Mouse (Mus musculus): ENCODE data around the gene Arhgef12.
"Not testable (repeated sequence)": the region's sequence is repeated elsewhere in the genome, so short reads cannot be mapped to it uniquely, and the experiment has no call there.

The Arhgef12 gene

DNA sequence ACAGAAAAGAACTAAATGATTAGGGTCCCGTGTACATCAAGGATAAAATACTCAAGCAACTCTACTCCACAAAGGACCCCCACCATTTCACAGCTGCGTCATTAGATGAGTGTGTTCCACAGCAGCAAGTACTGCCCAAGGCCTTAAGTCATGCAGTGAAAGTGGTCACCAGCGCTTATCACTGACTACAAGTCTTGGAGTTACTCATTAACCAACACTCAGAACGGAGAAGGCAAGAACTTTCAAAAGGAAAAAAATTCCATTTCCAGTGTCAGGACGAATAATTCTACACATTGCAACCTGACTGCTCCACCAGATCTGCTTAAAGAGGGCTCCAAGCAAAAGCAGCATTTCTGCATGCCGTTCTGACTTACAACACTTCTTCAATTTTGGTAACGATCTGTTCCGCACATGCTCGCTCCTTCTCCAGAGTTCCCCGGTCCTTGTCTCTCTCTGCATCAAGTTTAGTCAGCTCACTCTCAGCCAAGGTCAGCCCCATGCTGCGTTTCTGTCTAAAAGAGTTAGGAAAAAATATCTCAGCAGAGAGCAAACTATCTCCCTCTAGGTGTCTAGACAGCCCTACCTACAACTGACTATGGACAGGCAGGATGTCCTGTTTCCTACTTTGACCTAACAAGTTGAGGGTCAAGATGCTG, 106.3 kb downstream of the Arhgef12 start:
- no peak for DNase-seq (ENCODE audit: low spot score in 2 of 2)

DNA sequence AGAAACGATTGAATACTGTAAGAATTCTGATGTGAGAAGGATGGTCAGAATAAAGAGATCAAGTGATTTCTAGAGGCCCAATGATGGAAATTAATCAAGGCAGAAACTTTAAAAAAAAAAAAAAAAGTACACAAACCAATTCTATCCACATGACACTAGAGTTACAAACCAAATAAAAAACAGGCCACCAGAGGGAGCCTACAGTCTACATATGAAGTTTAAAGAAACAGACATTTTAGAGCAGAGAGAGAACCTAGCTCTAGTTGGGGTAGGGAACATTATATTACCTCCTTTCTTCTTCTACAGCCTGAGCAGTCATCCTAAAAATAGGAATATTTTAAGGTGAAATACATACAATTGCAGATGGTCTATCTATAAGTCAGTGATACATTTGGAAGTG, 107.0 kb downstream of the Arhgef12 start:
- DNase-seq (ENCODE audit: low spot score in 2 of 2) = peak in 1 of 2 experiments; percentile 21

GRCm38 (mm10) chr9:42997526-42997925, 109.5 kb downstream of the Arhgef12 start:
- DNase-seq (ENCODE audit: low spot score in 2 of 2) = no peak

DNA sequence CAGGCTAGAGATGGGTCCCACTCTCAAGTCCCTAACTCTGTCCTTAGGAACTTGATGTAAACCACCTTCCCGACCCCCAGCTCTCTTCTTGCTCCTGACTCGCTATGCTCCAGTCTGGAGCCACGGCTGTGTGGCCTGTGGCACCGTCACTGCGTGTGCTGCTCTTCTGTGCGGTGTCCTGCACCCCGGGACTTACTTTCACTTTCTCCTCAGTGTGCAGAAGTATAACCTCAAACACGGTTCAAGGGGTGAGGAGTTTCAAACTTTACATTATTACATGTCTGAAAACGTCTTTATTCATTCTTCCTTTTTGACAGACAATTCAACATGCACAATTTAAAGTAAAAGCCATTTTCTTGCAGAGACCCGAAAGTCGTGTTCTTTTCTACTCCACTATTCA, 111.7 kb downstream of the Arhgef12 start:
- DNase-seq (ENCODE audit: low spot score in 2 of 2) = no peak

DNA sequence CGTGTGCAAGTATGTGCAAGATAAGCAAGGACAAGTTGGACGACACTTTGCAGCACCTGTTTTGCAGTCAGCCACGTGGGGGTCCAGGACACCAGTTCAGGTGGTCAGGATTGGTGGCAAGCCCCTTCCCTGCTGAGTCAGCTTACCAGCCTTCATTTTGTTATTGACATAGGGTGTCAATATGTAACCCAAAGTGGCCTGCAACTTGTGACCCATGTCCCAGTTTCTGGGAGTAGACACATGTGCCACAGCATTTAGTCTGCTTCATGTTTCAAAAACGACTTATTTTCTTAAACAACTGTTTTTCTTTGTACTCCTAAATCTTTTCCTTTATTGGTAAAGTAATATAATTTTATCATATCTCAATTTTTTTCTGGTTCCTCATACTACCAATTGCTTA, 112.3 kb downstream of the Arhgef12 start:
- DNase-seq (ENCODE audit: low spot score in 2 of 2) = no peak

DNA sequence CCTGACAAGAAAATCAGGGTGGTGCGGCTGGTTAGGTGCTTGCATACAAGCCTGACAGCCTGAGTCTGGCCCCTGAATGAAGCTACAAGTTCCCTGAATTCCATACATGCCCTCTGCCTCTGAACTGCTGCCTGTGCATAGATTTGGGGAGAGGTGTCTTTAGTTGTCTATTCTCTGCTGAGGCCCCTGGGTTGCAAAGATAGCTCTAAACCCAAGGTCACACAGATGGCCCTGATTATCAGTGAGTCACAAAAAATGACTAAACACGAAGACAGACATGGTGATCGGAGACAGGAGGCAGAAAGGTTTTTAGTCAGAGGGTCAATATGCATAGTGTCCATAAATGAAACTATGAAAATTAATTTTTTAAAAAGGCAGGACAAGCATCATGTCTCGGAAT, 113.4 kb downstream of the Arhgef12 start:
- no peak for DNase-seq (ENCODE audit: low spot score in 2 of 2)

DNA sequence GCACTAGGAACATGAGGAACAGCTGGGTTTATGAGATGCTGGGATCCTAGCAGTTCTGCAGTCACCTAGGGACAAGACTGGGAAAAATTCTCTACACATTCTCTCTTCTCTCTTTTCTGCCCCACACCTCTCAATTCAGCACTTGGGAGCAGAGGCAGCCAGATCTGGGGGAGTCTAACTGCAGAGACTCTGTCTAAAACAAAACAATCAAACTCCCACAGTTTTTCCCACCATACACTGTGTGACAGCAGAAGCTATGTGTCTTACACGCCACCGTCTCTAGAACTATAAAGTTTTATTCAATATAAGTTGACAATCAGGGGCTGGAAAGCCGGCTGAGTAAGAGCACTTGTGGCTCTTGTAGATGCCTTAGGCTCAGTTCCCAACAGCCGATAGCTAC, 119.1 kb downstream of the Arhgef12 start:
- no peak for DNase-seq (ENCODE audit: low spot score in 2 of 2)

DNA sequence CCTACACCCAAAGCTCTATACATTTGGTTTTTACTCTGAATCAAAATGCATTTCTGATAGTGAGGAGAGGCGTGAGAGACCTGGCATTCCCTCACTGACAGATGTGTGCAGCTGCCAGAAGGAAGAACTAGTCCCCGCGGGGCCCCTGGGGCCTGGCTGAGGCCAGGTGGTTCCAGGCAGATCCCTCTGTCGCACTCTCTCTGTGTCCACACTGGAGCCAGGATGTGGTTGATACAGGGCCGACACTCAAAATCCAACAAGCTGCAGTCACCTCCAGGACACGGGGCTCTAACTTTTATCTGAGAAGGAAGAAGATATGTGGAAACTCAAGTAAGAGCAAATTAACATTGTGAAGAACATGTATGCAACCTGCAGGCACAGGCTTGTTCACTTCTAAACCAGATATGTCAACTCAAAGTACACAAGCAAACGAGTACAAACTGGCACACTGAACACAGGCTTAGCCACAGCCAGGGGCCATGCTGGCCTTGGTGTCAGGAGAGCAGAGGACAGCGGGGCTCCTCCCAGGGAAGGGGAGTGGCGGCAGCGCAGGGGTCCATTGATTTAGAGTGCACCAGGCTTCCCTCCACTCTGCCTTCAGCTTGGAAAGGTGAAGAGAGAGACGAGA, 138.0 kb downstream of the Arhgef12 start:
- DNase-seq (ENCODE audit: low spot score in 2 of 2) = no peak

DNA sequence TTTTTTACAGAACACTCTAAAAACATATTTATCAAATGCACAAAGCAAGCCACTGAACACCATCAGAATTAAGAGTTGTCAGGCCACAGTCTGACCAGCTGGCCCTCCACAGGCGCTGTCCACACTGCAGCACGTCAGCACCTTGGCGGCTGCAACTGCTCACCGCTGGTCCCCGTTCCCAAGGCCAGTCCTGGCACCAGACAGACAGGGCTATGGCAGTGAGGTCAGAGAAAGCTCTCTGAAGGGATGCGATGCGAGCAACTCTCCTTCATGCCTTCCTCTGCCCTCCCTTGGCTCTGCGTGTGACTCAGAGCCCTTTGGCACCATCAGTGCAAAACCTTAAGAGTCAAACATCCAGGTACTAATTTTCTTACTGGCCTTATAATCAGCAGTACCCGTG, 139.3 kb downstream of the Arhgef12 start:
- no peak for DNase-seq (ENCODE audit: low spot score in 2 of 2)

- not testable (repeated sequence) for DNase-seq (ENCODE audit: low spot score in 2 of 2)
These were observed 142.2 kb downstream of the Arhgef12 start for GRCm38 (mm10) chr9:42964809-42965208.

- no peak for DNase-seq (ENCODE audit: low spot score in 2 of 2)
These were observed 142.7 kb downstream of the Arhgef12 start for GRCm38 (mm10) chr9:42964366-42964765.

DNA sequence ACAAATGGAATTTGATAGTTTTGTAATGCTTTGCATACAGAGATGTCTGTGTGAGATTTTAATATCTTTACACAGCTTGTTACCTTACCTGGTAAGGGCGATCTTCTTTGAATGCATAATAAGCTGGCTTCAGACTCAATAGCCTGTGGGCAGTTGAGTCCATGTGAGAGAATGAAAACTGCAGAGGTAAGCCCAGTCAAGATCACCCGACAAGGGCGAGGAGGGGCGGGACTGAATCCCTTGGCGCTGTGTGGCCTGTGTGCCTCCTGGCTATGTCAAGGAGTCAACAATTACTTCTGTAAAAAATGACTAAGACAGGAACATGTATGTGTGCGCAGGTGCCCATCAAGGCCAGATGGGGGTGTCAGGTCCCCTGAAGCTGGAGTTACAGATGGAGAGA, 144.5 kb downstream of the Arhgef12 start:
- DNase-seq (ENCODE audit: low spot score in 2 of 2) = no peak

DNA sequence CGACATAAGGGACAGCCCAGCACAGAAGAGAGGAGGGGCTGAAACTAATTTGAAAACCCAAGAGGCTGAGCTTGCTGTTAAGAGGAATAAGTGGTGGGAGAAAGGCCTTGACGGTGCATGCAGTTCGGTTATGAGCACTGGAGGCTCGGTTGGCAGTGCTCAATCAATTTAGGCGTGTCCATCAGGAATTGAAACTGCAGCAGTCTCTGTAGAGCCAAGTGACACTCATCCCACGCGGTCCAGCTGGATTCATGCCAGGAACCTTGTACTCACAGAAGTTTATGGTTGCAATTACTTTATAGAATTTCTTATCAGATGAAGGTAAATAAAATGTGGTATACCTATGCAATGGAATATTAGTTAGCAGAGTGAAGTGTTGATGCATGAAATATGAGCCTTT, 148.6 kb downstream of the Arhgef12 start:
- DNase-seq (ENCODE audit: low spot score in 2 of 2) = no peak

GRCm38 (mm10) chr9:42948381-42948780, 158.7 kb downstream of the Arhgef12 start:
- DNase-seq (ENCODE audit: low spot score in 2 of 2) = no peak

DNA sequence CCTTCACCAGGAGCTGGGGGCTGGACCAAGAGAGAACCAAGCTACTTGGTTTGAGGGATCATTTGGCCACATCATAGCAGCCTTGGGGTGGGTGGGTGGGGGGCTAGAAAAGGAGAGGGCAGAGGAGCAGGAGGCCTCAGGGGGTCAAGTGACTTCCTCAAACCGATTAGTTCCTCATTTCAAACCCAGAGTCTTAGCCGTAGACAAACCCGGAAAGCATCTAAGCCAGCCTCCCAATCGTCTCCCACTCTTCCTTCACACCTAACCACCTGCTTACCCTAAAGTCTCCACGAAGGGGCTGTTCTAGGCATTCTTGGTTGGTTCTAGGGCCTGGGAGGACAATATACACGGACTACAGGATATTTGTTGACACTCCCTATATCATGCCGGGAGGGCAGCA, 161.9 kb downstream of the Arhgef12 start:
- DNase-seq (ENCODE audit: low spot score in 2 of 2) = no peak

DNA sequence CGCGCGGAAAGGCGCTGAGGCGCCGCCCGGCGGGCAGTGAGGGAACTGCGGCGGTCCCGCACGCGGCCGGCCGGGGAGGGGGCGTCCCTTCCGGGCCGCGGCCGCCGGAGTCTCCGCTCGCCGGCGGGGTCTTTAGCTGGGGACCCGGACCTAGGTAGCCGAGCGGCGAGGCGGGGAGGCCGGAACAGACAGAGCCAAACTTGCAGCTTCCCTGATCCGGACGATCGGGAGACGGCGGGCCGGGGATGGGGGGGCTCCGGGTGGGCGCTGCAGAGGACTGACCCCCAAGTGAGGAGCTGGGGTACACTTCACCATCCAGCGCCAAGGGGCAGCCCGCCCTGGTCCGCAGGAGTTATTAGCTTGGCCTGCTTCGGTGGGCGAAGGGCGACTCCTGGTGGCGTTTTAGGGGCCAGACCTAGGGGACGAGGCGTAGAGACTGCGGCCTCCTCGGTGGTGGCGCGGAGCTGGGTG, 162.5 kb downstream of the Arhgef12 start:
- DNase-seq (ENCODE audit: low spot score in 2 of 2) = peak; percentile 81 to 82

- DNase-seq (ENCODE audit: low spot score in 2 of 2) = peak; percentile 15 to 25
These were observed 163.1 kb downstream of the Arhgef12 start, which contains the start of gene Grik4 for GRCm38 (mm10) chr9:42943781-42944535. Grik4 (minus strand) TSS chr9:42944493.

DNA sequence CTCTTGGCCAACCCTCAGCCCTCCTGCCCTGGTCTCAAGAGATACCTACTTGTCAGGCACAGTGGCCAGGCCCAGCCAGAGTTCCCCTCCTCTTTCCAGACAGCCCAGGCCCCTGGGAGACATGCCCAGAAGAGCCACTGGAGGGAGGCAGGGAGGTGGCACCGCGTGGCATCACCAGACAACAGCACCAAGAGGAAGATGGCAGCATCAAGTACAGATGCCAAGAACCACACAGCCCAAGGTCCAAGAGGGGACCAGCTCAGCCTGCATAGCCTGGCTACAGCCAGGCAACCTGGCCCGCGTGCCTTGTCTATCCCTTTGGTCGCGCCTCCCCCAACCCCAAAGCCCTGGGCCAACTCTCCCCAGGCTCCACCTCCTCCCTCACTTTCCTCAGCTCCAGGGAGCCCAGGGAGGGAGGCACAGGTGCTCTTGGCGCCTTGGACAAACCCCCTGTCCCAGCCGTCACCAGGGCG, 163.9 kb downstream of the Arhgef12 start:
- DNase-seq (ENCODE audit: low spot score in 2 of 2) = no peak

DNA sequence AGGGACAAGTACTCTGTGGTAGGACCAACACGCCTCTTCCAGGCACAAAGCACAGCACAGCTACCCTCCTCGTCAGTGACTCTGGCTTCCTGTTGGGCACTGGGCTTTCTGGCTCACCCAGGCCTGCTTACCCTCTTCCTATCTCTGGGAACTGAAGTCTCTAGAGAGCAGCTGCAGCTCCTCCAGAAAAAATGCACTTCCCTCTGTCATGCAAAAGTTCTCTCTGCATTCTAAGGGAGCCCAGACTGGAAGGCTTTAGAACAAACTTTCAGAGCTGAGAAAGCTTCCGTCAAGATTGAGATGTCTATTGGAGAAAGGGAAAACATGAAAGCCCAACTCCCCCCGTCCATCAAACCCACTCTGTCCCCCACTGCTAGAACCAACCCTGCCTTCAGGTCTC, 164.9 kb downstream of the Arhgef12 start:
- no peak for DNase-seq (ENCODE audit: low spot score in 2 of 2)

DNA sequence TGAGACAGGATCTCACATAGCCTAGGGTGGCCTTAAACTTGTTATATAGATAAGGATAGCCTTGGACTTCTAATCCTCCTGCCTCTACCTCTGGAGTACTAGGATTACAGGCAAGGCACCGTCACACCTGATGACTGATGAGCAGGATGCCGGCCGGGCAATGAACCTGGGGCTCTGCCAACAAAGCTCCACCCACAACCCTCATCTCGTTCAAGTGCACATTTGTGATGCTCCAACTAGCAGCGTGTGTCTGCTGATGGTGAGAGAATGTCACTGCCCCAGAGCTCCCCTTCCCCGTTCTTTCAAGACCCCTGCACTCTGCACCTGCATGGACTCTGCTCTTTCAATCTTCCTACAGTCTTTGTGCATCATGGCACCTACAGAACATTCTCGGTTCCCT, 174.9 kb downstream of the Arhgef12 start:
- no peak for DNase-seq (ENCODE audit: low spot score in 2 of 2)

GRCm38 (mm10) chr9:42927498-42927897, 179.5 kb downstream of the Arhgef12 start:
- DNase-seq (ENCODE audit: low spot score in 2 of 2) = no peak

GRCm38 (mm10) chr9:42926564-42926963, 180.5 kb downstream of the Arhgef12 start:
- no peak for DNase-seq (ENCODE audit: low spot score in 2 of 2)

GRCm38 (mm10) chr9:42921830-42922229, 185.2 kb downstream of the Arhgef12 start:
- no peak for DNase-seq (ENCODE audit: low spot score in 2 of 2)

All from frontal cortex, postnatal 25 days (tissue).